Mouse (Mus musculus) heart, postnatal 0 days (tissue): ENCODE measurements around the gene Bax.

Experiments
- CTCF ChIP-seq: IDR thresholded peaks from 2 replicates; pipeline ENCODE4 v1.5.1; 2016; ENCODE audit warnings: antibody characterized with exemption, control low read depth, low read depth
- EP300 ChIP-seq: IDR thresholded peaks from 2 replicates; pipeline ENCODE4 v1.6.1; 2016; ENCODE audit warnings: antibody characterized with exemption, low read depth

GRCm38 (mm10) chr7:45413113-45413863 lies 53.4 kb downstream of the Bax start, which contains the start of gene Ntf5:
- no peak for TF ChIP-seq CTCF
- no peak for TF ChIP-seq EP300
